Mouse (Mus musculus) megakaryocyte, adult 5-6 weeks (primary cell): ENCODE measurements around the gene Suds3. TPM values are rescaled to one million over a fixed set of nuclear protein-coding genes. Genes with fewer than 3 reads are reported as not detected.

Experiments
- ATAC-seq: 2 replicates; pipeline ENCODE4 v1.8.0; 2016; ENCODE audit warnings: mild to moderate bottlenecking, inconsistent platforms; ENCODE audit not compliant: poor library complexity, severe bottlenecking
- total RNA-seq, 2 experiments: library from RNA; stranded (forward) in 1 of 2; stranded (reverse) in 1 of 2; fragments of 153-499, 151-499 nt in 1 of 2; fragments of 221-1000, 200-1000 nt in 1 of 2; gene quantifications; 2 replicates each; pipeline versions ENCODE4 v1.2.3 to v1.2.4; 2015 to 2017

Gene Suds3
- total RNA-seq, 2 experiments from 2014 or later, result 18.0 to 102 TPM

DNA sequence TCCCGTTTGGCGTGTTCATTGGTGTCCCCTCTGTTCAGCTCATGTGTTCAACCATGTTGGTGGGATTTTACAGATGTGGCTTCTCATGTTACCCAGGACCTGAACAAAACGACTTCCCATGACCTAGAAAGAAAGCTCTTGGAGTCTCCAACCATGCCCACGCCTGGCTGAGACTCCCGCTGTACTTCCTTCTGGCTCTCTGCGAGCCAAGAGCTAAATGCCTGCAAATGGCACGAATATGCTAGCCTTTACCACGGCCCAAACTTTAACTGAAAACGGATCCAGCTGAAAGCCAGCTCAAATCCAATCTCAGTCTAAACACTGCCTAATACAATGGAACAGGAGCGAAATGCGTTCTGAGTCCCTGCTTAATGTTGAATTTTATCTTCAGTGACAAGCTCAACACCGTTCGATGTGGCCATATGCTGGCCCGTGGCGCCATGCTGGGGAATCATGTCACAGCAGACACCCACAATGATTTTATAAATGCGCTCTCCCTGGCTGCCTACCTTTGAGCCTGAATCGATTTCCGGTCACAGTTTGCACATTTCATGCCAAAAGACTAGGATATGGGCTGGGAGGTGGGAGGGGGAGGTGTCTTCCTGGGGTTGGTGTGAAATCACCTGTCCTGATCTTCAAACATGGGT, 55.3 kb downstream of the Suds3 start:
- ATAC-seq, result no peak

GRCm38 (mm10) chr5:117049940-117050339, 66.0 kb downstream of the Suds3 start:
- no peak for ATAC-seq

GRCm38 (mm10) chr5:117045101-117045500, 70.8 kb downstream of the Suds3 start:
- no peak for ATAC-seq

DNA sequence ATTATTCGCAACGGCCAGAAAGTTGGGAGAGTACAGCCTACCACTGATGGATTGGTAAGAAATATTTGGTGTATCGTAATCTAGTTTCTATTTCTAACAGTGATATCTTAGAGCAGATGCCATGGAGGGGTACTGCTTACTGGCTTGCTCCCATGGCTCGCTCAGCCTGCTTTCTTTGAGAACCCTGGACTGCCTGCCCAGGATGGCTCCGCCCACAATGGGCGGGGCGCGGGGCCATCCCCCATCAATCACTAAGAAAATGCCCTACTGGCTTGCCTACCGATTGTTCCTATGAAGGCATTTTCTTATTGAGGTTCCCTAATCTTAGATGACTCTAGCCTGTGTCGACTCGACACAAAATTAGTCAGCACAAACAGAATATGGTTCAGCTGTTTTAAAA, 73.3 kb downstream of the Suds3 start:
- no peak for ATAC-seq

Other genes starting within 250 kb of the Suds3 start
- 73.8 and 80.2 TPM in 2 replicates for gene Taok3, start 4.0 kb upstream of the Suds3 start, total RNA-seq (2015)
- 57.5 and 72.8 TPM in 2 replicates for gene Taok3, start 4.0 kb upstream of the Suds3 start, total RNA-seq (2017)
- 63.2 and 65.1 TPM in 2 replicates for gene Pebp1, start 171.5 kb upstream of the Suds3 start, total RNA-seq (2015)
- gene Pebp1, start 171.5 kb upstream of the Suds3 start, total RNA-seq (2017), result 29.2 and 32.2 TPM in 2 replicates
- 1.4 and 3.9 TPM in 2 replicates for gene Vsig10, start 203.0 kb upstream of the Suds3 start, total RNA-seq (2015)
- gene Vsig10, start 203.0 kb upstream of the Suds3 start, total RNA-seq (2017), result 0.94 and 2.0 TPM in 2 replicates
- gene Wsb2, start 241.2 kb upstream of the Suds3 start, total RNA-seq (2015), result 15.5 and 21.3 TPM in 2 replicates
- 28.3 and 36.1 TPM in 2 replicates for gene Wsb2, start 241.2 kb upstream of the Suds3 start, total RNA-seq (2017)